In genomic region chr2:147429607-147430356, GRCm38 (mm10) we compare ENCODE assay signal across 18 mouse cellular contexts.
DNase-seq lines count a peak whose midpoint lies in the region; ATAC-seq lines count a peak whose summit lies in the region.
"Had no signal": no experiment of that assay in that cellular context is flagged by ENCODE, and none has a peak within 500 bp of the region (broad histone marks: within the 10 kb centered on the region; RNA-seq: fewer than 3 reads in every experiment).

No protein-coding gene starts in this region.

- H3K27ac ChIP-seq in hindbrain, embryonic 16.5 days (ENCODE audit: low read depth, low read length): no peak overlapping the region
- no peak overlapping the region for H3K27ac ChIP-seq in hindbrain, embryonic 12.5 days
- H3K27ac ChIP-seq in neural tube, embryonic 14.5 days (ENCODE audit: low read depth, low read length): no peak overlapping the region
- no peak overlapping the region for H3K27ac ChIP-seq in limb, embryonic 10.5 days
- H3K27ac ChIP-seq: embryonic facial prominence, embryonic 12.5 days; heart, embryonic 13.5 days; lung, embryonic 15.5 days; stomach, embryonic 15.5 days had no signal

- no peaks in the 10 kb centered on the region for H3K27me3 ChIP-seq in hindbrain, embryonic 16.5 days (replicated peaks; ENCODE audit: control insufficient read depth, insufficient read depth, low read length)
- no peaks in the 10 kb centered on the region for H3K27me3 ChIP-seq in hindbrain, embryonic 12.5 days
- H3K27me3 ChIP-seq in neural tube, embryonic 14.5 days (ENCODE audit: control insufficient read depth, insufficient read depth, low read length): no peaks in the 10 kb centered on the region
- H3K27me3 ChIP-seq in limb, embryonic 10.5 days (ENCODE audit: low read depth, poor library complexity, severe bottlenecking): no peaks in the 10 kb centered on the region
- H3K27me3 ChIP-seq: embryonic facial prominence, embryonic 12.5 days; heart, embryonic 13.5 days; lung, embryonic 15.5 days; stomach, embryonic 15.5 days had no signal

- H3K4me3 ChIP-seq in hindbrain, embryonic 16.5 days (ENCODE audit: low read length): no peak overlapping the region
- H3K4me3 ChIP-seq in hindbrain, embryonic 12.5 days: no peak overlapping the region
- no peak overlapping the region for H3K4me3 ChIP-seq in neural tube, embryonic 14.5 days (ENCODE audit: low read depth, low read length)
- H3K4me3 ChIP-seq in limb, embryonic 10.5 days: no peak overlapping the region
- H3K4me3 ChIP-seq: embryonic facial prominence, embryonic 12.5 days; heart, embryonic 13.5 days; lung, embryonic 15.5 days; stomach, embryonic 15.5 days had no signal

- no peak for DNase-seq in neural tube, embryonic 10.5 days (ENCODE audit: extremely low spot score, low spot score)
- peak; percentile 75 for DNase-seq in limb, embryonic 10.5 days (ENCODE audit: low spot score)
- DNase-seq in c-Kit-positive CD71-positive TER-119-positive erythroid progenitor cells, embryonic 14.5 days (ENCODE audit: low spot score): no peak
- no peak for DNase-seq in adrenal gland, postnatal 25 days
- DNase-seq: cerebellum, adult 2 months; gastrocnemius, postnatal 36 days; kidney, postnatal 25 days; layer of hippocampus, postnatal 36 days; thymus, postnatal 14 days had no signal

- H3K9me3 ChIP-seq in hindbrain, embryonic 16.5 days (ENCODE audit: control insufficient read depth, low read length): no peaks in the 10 kb centered on the region
- H3K9me3 ChIP-seq in hindbrain, embryonic 12.5 days (replicated peaks): no peaks in the 10 kb centered on the region
- no peaks in the 10 kb centered on the region for H3K9me3 ChIP-seq in neural tube, embryonic 14.5 days (ENCODE audit: control insufficient read depth, low read length)
- no peaks in the 10 kb centered on the region for H3K9me3 ChIP-seq in limb, embryonic 10.5 days (replicated peaks)
- H3K9me3 ChIP-seq: embryonic facial prominence, embryonic 12.5 days; heart, embryonic 13.5 days; lung, embryonic 15.5 days; stomach, embryonic 15.5 days had no signal

- WGBS in hindbrain, embryonic 16.5 days: 14% methylated on average over 1 of the region's 1 CpGs
- WGBS in hindbrain, embryonic 12.5 days: 28% methylated on average over 1 of the region's 1 CpGs
- 18% methylated on average over 1 of the region's 1 CpGs for WGBS in neural tube, embryonic 14.5 days
- WGBS in limb, embryonic 10.5 days: 12% methylated on average over 1 of the region's 1 CpGs

- no peaks in the 10 kb centered on the region for H3K4me1 ChIP-seq in hindbrain, embryonic 16.5 days (ENCODE audit: control insufficient read depth, insufficient read depth, low read depth, low read length)
- no peaks in the 10 kb centered on the region for H3K4me1 ChIP-seq in hindbrain, embryonic 12.5 days
- no peaks in the 10 kb centered on the region for H3K4me1 ChIP-seq in neural tube, embryonic 14.5 days (ENCODE audit: control insufficient read depth, insufficient read depth, low read length)
- peaks cover 24% of the 10 kb centered on the region for H3K4me1 ChIP-seq in limb, embryonic 10.5 days
- H3K4me1 ChIP-seq: embryonic facial prominence, embryonic 12.5 days; lung, embryonic 15.5 days; stomach, embryonic 15.5 days had no signal

- no peaks in the 10 kb centered on the region for H3K36me3 ChIP-seq in hindbrain, embryonic 16.5 days (ENCODE audit: control insufficient read depth, insufficient read depth, low read length)
- no peaks in the 10 kb centered on the region for H3K36me3 ChIP-seq in hindbrain, embryonic 12.5 days
- no peaks in the 10 kb centered on the region for H3K36me3 ChIP-seq in neural tube, embryonic 14.5 days (ENCODE audit: control insufficient read depth, insufficient read depth, low read length)
- H3K36me3 ChIP-seq in limb, embryonic 10.5 days: no peaks in the 10 kb centered on the region
- H3K36me3 ChIP-seq: embryonic facial prominence, embryonic 12.5 days; heart, embryonic 13.5 days; lung, embryonic 15.5 days; stomach, embryonic 15.5 days had no signal

- no peak overlapping the region for H3K9ac ChIP-seq in hindbrain, embryonic 16.5 days (ENCODE audit: low read depth, low read length)
- no peak overlapping the region for H3K9ac ChIP-seq in hindbrain, embryonic 12.5 days
- H3K9ac ChIP-seq in neural tube, embryonic 14.5 days (replicated peaks; ENCODE audit: low read depth, low read length): no peak overlapping the region
- H3K9ac ChIP-seq: embryonic facial prominence, embryonic 12.5 days; heart, embryonic 13.5 days; lung, embryonic 15.5 days; stomach, embryonic 15.5 days had no signal

- peak; percentile 87 for ATAC-seq in hindbrain, embryonic 16.5 days
- ATAC-seq in hindbrain, embryonic 12.5 days (ENCODE audit: low FRiP score): no peak
- ATAC-seq in neural tube, embryonic 14.5 days (ENCODE audit: low read depth): peak; percentile 46; the same call in 1 of the 2 replicates
- ATAC-seq: activated CD4-positive, CD25-positive, alpha-beta regulatory T cell, adult 4 months had no signal

- H3K4me2 ChIP-seq in hindbrain, embryonic 16.5 days (ENCODE audit: low read length): no peak overlapping the region
- H3K4me2 ChIP-seq in hindbrain, embryonic 12.5 days (replicated peaks): no peak overlapping the region
- no peak overlapping the region for H3K4me2 ChIP-seq in neural tube, embryonic 14.5 days (ENCODE audit: low read depth, low read length)
- H3K4me2 ChIP-seq: embryonic facial prominence, embryonic 12.5 days; heart, embryonic 13.5 days; liver, embryonic 11.5 days; lung, embryonic 15.5 days; stomach, embryonic 15.5 days had no signal
